Mouse (Mus musculus) left cerebral cortex, adult 11 months (tissue): ENCODE results near the gene Morn3.

ENCODE experiments used
- DNase-seq: peaks from one replicate; pipeline ENCODE4 v3.0.0; 2022; ENCODE audit warnings: low spot score

The Morn3 gene

DNA sequence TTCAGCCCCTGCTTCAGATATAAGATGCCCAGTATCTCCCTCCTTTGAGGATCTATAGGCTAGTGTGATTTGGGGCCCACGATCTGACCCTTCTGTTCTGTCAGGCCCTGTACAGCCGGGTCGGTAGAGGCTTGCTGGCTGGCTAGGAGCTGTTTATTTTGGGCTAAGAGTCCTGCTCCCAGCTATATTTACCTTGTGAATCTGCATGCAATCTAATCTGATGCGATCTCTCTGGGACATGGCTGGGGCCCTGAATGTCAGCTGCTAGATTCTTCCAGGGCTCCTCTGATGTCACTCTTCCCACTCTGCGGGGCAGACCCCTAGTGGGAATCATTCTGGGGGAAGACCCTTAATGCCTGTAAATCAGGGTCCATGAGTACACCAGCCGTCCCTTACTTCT, 22.5 kb downstream of the Morn3 start:
- no peak for DNase-seq

- DNase-seq = no peak
Observed at GRCm38 (mm10) chr5:123023049-123023448, 23.8 kb downstream of the Morn3 start.

DNA sequence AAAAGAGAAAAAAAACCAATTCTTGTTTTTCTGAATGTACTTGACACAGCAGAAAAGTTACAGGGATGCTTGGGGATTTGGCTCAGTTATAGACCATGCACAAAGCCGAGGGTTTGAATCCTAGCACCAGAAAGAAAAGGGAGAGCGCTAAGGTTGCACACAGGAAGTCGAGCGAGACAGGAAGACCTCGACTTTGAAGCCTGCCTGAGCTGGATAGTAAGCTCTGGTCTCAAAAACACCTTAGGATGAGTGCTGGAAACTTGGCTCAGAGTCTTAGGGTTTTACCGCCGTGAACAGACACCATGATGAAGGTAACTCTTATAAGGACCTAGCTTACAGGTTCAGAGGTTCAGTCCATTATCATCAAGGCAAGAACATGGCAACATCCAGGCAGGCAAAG, 25.4 kb downstream of the Morn3 start:
- DNase-seq = no peak

DNA sequence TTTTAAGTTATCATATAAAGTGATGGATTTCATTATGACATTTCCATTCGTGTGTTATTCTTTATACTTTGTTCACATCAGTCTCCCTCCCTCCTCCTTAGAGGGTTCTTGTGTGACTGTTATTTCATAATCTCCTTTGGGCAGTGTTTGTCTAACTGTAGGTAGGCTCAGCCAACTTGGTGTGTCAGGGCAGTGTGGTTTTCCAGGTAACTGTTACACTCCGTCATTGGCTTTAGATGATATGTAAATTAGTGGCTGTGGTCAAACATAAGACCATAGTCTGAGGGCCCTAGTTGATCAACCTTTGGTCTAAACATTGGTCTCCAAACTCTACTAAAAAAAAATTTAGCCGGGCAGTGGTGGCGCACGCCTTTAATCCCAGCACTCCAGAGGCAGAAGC, 26.4 kb downstream of the Morn3 start:
- no peak for DNase-seq

GRCm38 (mm10) chr5:123019336-123020016, 27.3 kb downstream of the Morn3 start:
- no peak for DNase-seq

GRCm38 (mm10) chr5:123017504-123017903, 29.3 kb downstream of the Morn3 start:
- no peak for DNase-seq

DNA sequence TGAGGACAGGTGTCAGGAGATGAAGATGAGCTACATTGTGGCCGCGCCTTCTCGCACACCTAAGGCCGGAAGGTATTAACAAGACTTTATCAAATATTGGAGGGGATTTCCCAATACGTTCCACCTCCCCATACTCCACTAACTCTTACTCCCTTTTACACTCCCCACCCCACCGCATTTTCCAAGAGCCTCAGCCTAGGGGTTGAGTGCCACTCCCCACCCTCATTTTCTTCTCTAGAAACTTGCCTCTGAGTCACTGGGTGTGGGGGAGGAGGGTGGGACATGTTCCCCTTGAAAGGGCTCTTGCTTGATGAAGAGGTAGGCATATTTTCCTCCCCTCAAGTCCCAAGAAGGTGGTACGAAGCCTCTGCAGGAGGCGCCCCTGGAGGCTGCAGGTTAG, 30.9 kb downstream of the Morn3 start:
- DNase-seq = no peak

GRCm38 (mm10) chr5:123014753-123015701, 31.8 kb downstream of the Morn3 start, which contains the start of gene Orai1:
Orai1 (plus strand) TSS chr5:123015074.
- peak; percentile 97 for DNase-seq

DNA sequence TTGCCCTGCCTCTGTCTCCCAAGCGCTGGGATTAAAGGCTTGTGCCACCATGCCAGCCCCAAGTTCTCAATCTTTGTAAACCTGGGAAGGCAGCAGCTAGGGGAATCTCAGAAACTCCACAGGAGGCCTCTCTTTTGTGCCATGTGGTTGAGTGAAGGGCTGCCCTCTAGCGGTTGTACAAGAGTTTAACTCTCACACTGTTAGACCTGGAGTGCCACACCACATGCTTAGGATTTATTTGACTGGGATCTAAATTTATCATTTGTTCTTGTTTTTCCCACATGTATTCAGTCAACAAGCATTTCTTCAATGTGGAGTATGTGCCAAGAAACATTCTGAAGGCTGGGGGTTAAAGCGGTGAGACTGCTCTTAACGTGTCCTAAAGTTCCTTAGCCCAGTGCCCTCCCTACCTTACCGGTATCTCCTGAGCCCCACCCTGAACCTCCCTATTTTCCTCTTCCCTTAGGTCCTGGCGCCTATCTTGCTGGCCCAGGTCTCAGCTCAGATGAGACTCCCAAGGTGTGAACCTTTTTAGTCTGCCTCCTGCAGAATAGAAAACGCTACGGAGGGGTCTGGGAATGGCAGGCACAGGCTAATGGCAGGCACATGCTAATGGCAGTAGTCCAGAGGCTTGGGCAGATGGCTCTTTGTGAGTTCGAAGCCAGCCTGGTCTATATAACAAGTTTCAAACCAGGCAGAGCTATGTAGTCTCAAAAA, 33.1 kb downstream of the Morn3 start:
- peak; percentile 65 for DNase-seq

- no peak for DNase-seq
Observed at GRCm38 (mm10) chr5:123011705-123012104, 35.1 kb downstream of the Morn3 start.

DNA sequence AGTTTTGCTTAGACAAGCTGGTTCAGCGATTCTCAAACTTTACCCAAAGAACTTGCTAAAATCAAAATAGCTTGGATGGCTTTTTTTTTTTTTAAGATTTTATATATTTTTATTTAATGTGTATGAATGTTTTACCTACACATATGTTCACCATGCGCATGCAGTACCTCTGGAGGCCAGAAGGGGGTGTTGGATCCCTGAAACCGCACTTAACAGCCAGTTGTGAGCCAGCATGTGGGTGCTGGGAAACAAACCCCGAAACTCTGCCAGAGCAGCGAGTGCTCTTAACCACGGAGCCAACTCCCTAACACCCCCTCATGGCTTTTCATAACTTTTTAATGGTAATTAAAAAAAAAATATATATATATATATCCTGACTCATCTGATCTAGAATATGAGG, 36.0 kb downstream of the Morn3 start:
- DNase-seq = no peak

- DNase-seq = no peak
Observed at GRCm38 (mm10) chr5:123009873-123010272, 36.9 kb downstream of the Morn3 start.

DNA sequence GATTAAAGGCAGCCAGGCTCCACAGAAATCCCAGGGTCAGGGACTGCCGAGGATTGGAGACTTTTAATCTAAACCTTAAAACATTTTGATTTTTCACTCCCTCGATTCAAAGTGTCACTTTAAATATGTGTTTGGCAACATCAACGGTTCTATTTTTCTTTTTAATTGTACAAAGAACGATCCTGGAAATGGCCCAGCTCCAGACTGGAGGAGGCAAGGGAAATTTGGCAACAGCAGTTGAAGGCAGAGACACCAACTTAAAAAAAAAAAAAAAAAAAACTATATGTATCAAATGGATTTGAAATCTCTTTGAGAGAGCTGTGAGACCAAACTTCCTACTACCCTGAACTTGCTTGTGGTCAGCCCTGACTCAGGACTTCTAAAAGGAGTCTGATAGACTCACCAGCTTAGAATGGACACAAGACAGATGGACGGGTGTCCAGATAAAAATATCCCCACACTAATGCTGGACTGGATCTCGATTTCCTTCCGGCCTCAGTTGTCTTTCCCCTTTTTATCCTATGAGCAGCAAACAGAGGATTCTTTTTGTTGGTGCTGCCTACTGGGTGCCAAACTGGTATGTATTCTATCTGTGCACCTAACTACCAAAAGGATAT, 37.8 kb downstream of the Morn3 start:
- no peak for DNase-seq

DNA sequence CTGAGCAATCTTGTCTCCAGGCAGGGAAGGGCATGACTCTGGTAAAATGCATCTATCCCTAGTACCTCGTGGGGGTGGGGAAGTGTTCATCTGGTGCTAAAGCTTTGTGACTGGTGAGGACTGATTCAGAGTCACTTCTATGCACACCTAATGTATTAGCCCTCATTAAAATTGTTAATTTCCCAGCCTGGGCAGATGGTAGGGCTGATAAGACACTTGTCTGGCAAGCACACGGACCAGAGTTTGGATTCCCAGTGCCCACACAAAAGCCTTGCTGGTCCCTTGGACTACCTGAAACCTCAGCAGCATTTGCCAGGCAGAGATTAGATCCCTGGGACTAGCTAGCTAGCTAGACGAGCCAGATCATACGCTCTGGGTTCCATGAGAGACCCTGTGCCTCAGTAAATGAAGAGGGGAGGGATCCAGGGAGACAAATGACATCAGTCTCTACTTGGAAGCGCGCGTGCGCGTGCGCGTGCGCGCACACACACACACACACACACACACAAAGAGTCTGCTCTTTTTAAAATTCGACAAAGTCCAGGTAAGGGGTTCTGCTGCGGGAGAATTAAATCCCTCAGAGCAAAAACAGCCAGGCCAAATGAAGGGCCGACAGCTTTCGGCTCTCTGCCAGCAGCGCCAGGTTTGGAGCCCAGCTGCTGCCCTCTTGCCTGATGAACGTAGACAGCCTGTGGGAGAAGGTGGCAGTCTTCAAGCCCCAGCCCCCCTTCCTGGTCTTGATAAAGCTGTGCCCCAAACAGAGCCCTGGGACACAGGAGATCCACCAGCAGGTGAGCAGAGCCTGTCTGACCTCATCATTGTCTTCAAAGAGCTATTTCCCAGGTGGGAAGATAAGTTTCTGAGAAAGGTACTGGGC, 40.9 kb downstream of the Morn3 start:
- DNase-seq = no peak

DNA sequence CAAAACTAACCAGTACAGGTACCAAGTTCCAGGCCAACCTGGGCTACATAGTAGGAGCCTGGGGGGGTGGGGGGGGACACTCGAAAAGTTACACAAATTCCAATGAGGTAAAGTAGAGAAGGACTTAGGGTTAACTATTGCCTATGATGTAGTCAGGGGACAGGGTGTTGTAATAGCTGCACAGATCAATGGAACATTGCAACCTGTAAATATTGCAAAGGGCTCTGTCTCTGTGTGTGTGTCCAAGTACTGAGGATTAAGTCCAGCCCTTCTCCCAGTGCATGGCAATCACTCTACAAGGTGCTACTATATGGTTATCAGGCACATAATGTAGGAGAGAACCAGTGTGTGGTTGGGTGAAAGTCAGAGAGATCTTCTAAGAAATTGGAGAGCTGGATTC, 45.9 kb downstream of the Morn3 start:
- DNase-seq = no peak

DNA sequence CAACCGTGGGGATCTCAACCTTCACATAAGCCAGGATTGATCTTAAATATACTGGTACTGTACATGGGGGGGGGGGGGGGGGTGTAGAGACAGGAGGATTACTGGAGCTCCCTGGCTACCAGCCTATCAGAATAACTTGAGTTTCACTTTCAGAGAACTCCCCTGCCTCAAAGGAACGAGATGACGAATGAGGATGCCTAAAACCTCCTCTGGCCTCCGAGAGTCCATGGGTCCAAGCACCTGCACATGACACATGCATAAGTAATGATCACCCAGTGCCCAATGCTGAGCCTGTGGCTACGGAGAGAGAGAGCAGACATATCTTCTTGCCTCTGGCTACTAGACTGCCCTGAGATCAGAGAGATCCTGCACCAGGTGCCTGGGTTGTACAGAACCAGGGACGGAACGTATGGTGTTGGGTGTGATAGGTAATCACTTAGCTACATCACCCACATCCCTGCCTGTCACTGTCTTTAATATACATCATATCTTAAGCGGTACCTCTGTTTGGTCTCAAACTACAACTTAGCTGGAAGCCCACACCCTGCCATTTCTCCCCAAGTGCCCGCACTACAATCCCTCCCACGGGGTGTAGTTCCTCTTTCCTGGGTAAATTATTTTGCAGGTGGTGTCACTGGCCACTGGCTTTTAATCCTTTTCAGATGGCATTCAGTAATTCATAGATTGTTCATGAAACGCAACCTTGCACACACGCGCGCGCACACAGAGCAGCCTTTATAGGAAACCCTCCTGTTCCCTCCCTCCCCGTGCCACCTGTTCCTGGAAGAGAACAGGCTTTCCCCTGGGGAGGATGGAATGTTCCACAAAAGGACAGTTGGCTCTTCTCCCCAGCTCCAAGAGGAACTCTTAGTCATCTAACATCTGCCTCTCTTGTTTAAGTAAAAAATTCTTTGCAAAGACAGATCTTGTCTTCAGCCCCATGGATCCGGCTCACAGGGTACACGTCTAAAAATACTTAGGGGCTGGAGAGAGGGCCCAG, 49.3 kb downstream of the Morn3 start:
- no peak for DNase-seq

DNA sequence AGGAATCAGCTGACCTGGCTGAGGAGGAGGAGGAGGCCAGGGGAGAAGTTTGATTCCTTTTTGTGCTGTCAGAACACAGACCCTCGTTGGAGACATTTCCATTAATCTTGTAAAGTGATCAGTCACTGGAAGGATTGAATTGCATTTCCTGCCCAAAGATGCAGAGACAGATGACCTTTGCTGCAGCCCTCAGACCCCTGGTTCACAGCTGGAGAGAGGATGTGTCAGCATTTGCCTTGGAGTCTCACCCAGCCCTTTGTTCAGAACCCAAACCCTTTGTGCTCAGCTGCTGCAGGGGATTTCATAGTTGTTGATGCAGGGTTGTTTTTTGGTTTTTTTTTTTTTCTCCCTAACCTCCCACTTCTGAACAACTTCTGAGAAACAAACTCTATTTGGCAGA, 51.9 kb downstream of the Morn3 start:
- DNase-seq = no peak

DNA sequence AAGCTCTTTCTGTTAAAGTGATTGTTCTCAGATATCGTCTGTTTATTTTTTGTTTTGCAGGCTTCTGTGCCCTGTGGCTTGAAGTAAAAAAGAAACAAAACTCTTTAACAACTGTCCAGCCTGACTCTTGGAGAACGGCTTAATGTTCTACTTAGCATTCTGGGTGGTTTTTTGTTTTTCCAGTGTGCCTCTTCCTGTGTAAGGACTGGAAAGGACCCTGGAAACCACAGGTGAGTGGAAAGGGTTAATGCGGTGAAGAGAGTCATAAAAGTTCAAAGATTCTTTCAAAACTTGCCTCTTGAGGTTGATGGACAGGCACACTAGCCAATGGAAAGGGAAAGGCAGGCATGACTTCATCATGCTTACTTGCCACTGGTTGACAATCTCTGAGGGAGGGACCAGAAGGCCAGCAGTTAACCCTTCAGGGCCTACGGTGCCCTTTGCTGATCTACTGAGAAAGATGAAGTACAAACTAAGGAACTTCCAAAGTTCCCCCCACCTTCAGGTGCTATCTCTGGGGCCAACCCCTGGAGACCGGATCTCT, 52.4 kb downstream of the Morn3 start:
- peak; percentile 76 for DNase-seq

- no peak for DNase-seq
Observed at GRCm38 (mm10) chr5:122993811-122994210, 53.0 kb downstream of the Morn3 start.
